Mouse (Mus musculus) lung, adult 2 months (tissue): ENCODE data around the gene Olig3.

Experiments
- CTCF ChIP-seq: fragments of 200-500 bp; IDR thresholded peaks from 2 replicates; pipeline ENCODE4 v1.5.1; 2011; ENCODE audit warnings: mild to moderate bottlenecking, low read length, control low read depth; ENCODE audit not compliant: insufficient read depth
- POLR2A ChIP-seq: fragments of 200-500 bp; IDR thresholded peaks from 2 replicates; pipeline ENCODE4 v1.6.1; 2011; ENCODE audit warnings: low read depth, mild to moderate bottlenecking, control low read depth, low read length, borderline replicate concordance; ENCODE audit errors: extremely low read depth

DNA sequence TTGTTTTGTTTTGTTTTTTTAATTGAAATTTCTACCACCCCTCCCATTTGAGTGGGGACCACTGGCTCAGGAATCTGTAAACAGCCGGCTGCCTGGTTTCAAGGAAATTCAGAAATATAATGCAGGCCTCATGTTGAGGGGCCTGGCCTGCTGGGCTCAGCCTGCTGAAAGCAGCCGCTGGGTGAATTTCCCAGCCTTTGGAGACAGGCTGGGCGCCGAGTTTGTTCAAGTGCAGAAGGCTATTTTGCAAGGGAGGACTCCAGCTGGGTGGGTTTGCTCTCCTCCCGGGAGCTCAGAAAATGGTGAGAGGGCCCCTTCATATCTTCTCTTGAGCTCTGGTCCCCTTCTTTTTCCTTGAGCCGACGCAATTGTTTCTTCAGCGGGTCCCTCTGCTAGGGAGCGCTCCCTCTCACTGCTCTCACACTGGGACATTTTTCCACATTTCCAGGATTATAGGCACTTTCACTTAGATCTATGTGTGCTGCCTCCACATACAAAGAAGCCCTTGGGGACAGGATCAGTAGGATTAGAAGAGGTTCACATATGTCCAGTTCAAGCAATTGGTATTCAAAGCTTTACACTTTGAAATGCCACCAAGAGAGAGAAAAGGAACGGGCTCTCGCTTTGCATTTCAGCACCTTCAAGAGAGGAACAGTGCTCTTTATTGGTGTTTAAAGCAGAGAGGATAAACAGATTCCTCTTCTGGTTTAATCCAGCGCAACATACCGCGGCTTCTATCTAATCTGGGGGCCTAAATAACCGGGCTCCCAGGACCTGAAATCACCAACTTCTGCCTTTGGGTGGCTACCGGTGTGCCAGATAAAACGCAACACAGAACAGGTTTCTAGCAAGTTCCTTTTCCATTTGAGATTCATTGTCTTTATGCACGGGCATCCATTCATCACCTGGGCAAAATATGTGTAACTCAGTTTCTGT lies 17.4 kb upstream of the Olig3 start:
- TF ChIP-seq CTCF (no peak), POLR2A (no peak)
